Mouse (Mus musculus): ENCODE data around the gene Muc1. TPM values are rescaled to one million over a fixed set of nuclear protein-coding genes. Genes with fewer than 3 reads are reported as not detected.
A peak's percentile ranks its signal among the peaks of the same experiment; 100 is the strongest.

Gene Muc1
- polyA plus RNA-seq, 1 experiment from 2014 or later, result 3.1 TPM

- Histone ChIP-seq H3K4me2 (peak overlapping the region; percentile 77), H3K9me3 (replicated peaks) (no peaks in the 10 kb centered on the region), H3K36me3 (ENCODE audit: poor library complexity, severe bottlenecking) (peaks cover 27% of the 10 kb centered on the region), H3K4me1 (peaks cover 68% of the 10 kb centered on the region), H3K4me3 (peak overlapping the region; percentile 70), H3K27me3 (no peaks in the 10 kb centered on the region), H3K9ac (peak overlapping the region; percentile 87), H3K27ac (peak overlapping the region; percentile 95)
- ATAC-seq, result peak; percentile 89
- WGBS, result under 1% methylated on average over 41 of the region's 41 CpGs
Observed at GRCm38 (mm10) chr3:89227307-89228179, 1.3 kb upstream of the Muc1 start.

- H3K9ac ChIP-seq, result peak overlapping the region; percentile 87
- no peaks in the 10 kb centered on the region for H3K9me3 ChIP-seq (replicated peaks)
- under 1% methylated on average over 20 of the region's 20 CpGs for whole genome bisulfite sequencing
- H3K4me1 ChIP-seq, result peaks cover 62% of the 10 kb centered on the region
- H3K36me3 ChIP-seq (ENCODE audit: poor library complexity, severe bottlenecking), result peaks cover 24% of the 10 kb centered on the region
- peak overlapping the region; percentile 77 for H3K4me2 ChIP-seq
- ATAC-seq, result peak; percentile 33
- H3K27ac ChIP-seq, result peak overlapping the region; percentile 95
- no peaks in the 10 kb centered on the region for H3K27me3 ChIP-seq
- H3K4me3 ChIP-seq, result peak overlapping the region; percentile 70
Observed at GRCm38 (mm10) chr3:89228180-89228549, 692 bp upstream of the Muc1 start.

DNA sequence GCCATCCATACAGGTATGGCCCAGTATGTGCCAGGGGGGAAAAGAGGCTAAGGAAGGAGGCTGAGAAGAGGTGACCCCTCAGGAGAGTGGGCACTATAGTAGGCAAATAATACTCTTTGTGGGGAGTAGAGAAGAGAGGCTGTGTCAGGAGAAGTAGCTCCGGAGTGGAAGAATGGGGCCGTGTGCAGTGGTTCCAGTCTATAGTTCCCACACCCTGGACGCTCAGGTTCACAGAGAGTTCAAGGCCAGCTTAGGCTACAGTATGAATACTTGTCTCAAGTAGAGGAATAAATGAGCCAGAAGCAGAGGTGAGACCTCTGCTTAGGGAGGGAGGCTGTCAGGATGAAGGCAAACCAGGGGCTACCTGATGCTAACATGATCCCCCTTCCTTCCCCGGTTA, 419 bp downstream of the Muc1 start:
- Histone ChIP-seq H3K27ac (no peak overlapping the region), H3K4me1 (peaks cover 51% of the 10 kb centered on the region), H3K36me3 (ENCODE audit: poor library complexity, severe bottlenecking) (peaks cover 24% of the 10 kb centered on the region), H3K9me3 (replicated peaks) (no peaks in the 10 kb centered on the region), H3K4me2 (no peak overlapping the region), H3K27me3 (no peaks in the 10 kb centered on the region), H3K9ac (no peak overlapping the region), H3K4me3 (0 out of 2 replicates have a peak overlapping the region, but pooled peaks have one; percentile 70)
- WGBS, result 43% methylated on average over 4 of the region's 4 CpGs
- ATAC-seq, result no peak

DNA sequence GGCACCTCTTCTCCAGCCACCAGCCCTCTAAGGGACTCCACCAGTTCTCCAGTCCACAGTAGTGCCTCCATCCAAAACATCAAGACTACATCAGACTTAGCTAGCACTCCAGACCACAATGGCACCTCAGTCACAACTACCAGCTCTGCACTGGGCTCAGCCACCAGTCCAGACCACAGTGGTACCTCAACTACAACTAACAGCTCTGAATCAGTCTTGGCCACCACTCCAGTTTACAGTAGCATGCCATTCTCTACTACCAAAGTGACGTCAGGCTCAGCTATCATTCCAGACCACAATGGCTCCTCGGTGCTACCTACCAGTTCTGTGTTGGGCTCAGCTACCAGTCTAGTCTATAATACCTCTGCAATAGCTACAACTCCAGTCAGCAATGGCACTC, 1.7 kb downstream of the Muc1 start:
- H3K27ac ChIP-seq, result no peak overlapping the region
- H3K4me1 ChIP-seq, result peaks cover 38% of the 10 kb centered on the region
- H3K36me3 ChIP-seq (ENCODE audit: poor library complexity, severe bottlenecking), result peaks cover 27% of the 10 kb centered on the region
- no peaks in the 10 kb centered on the region for H3K9me3 ChIP-seq (replicated peaks)
- no peak for ATAC-seq
- H3K4me2 ChIP-seq, result no peak overlapping the region
- H3K27me3 ChIP-seq, result no peaks in the 10 kb centered on the region
- no peak overlapping the region for H3K4me3 ChIP-seq
- 86% methylated on average over 2 of the region's 2 CpGs for WGBS
- no peak overlapping the region for H3K9ac ChIP-seq

DNA sequence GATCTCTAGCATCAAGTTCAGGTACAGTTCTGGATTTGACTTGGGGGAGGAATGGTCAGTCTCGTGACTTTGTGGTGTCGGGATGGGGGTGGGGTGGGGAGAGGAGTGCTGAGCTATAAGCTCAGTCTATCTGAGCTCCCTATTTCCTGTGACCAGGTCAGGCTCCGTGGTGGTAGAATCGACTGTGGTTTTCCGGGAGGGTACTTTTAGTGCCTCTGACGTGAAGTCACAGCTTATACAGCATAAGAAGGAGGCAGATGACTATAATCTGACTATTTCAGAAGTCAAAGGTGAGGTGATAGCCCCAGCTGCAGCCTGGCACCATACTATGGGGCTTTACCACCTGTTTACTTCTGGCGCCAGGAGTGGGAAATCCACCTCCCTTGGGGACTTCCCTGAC, 2.5 kb downstream of the Muc1 start:
- H3K27ac ChIP-seq, result no peak overlapping the region
- 79% methylated on average over 7 of the region's 7 CpGs for WGBS
- H3K27me3 ChIP-seq, result no peaks in the 10 kb centered on the region
- H3K9me3 ChIP-seq (replicated peaks), result no peaks in the 10 kb centered on the region
- H3K36me3 ChIP-seq (ENCODE audit: poor library complexity, severe bottlenecking), result peaks cover 35% of the 10 kb centered on the region
- no peak overlapping the region for H3K4me3 ChIP-seq
- H3K4me1 ChIP-seq, result peaks cover 30% of the 10 kb centered on the region
- H3K4me2 ChIP-seq, result no peak overlapping the region
- no peak overlapping the region for H3K9ac ChIP-seq
- ATAC-seq, result no peak

DNA sequence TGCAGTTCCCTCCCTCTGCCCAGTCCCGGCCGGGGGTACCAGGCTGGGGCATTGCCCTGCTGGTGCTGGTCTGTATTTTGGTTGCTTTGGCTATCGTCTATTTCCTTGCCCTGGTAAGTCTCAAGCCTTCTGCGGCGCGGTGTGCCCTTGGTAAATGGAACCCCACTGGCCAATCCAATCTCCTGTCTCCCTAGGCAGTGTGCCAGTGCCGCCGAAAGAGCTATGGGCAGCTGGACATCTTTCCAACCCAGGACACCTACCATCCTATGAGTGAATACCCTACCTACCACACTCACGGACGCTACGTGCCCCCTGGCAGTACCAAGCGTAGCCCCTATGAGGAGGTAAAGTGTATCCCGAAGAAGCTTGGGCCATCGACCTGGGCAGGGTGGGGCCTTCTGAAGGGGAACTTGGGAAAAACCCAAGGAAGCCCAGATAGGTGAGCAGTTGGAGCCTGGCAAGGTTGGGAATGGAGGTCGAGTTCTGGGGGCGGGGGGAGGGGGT, 3.0 kb downstream of the Muc1 start:
- no peak overlapping the region for H3K27ac ChIP-seq
- no peak for ATAC-seq
- H3K4me1 ChIP-seq, result peaks cover 25% of the 10 kb centered on the region
- no peak overlapping the region for H3K9ac ChIP-seq
- 79% methylated on average over 16 of the region's 16 CpGs for WGBS
- H3K36me3 ChIP-seq (ENCODE audit: poor library complexity, severe bottlenecking), result peaks cover 40% of the 10 kb centered on the region
- no peaks in the 10 kb centered on the region for H3K9me3 ChIP-seq (replicated peaks)
- no peak overlapping the region for H3K4me2 ChIP-seq
- no peaks in the 10 kb centered on the region for H3K27me3 ChIP-seq
- H3K4me3 ChIP-seq, result no peak overlapping the region

GRCm38 (mm10) chr3:89232614-89233013, 3.8 kb downstream of the Muc1 start:
- H3K4me2 ChIP-seq, result no peak overlapping the region
- no peak for ATAC-seq
- H3K27me3 ChIP-seq, result no peaks in the 10 kb centered on the region
- no peak overlapping the region for H3K27ac ChIP-seq
- no peak overlapping the region for H3K9ac ChIP-seq
- peaks cover 21% of the 10 kb centered on the region for H3K4me1 ChIP-seq
- H3K36me3 ChIP-seq (ENCODE audit: poor library complexity, severe bottlenecking), result peaks cover 48% of the 10 kb centered on the region
- 70% methylated on average over 6 of the region's 6 CpGs for WGBS
- H3K9me3 ChIP-seq (replicated peaks), result no peaks in the 10 kb centered on the region
- H3K4me3 ChIP-seq, result no peak overlapping the region

- peaks cover 12% of the 10 kb centered on the region for H3K4me1 ChIP-seq
- H3K27ac ChIP-seq, result no peak overlapping the region
- peaks cover 58% of the 10 kb centered on the region for H3K36me3 ChIP-seq (ENCODE audit: poor library complexity, severe bottlenecking)
- no peak overlapping the region for H3K4me3 ChIP-seq
- 88% methylated on average over 14 of the region's 14 CpGs for WGBS
- no peaks in the 10 kb centered on the region for H3K9me3 ChIP-seq (replicated peaks)
- H3K4me2 ChIP-seq, result no peak overlapping the region
- ATAC-seq, result no peak
- H3K27me3 ChIP-seq, result no peaks in the 10 kb centered on the region
- H3K9ac ChIP-seq, result no peak overlapping the region
Observed at GRCm38 (mm10) chr3:89233562-89234110, 4.8 kb downstream of the Muc1 start.

- WGBS, result 92% methylated on average over 10 of the region's 10 CpGs
- Histone ChIP-seq H3K4me1 (0 out of 2 replicates have a peak, but pooled peaks cover 4% of the 10 kb centered on the region), H3K36me3 (ENCODE audit: poor library complexity, severe bottlenecking) (peaks cover 86% of the 10 kb centered on the region), H3K4me2 (no peak overlapping the region), H3K4me3 (no peak overlapping the region), H3K9ac (no peak overlapping the region), H3K27ac (no peak overlapping the region), H3K27me3 (no peaks in the 10 kb centered on the region), H3K9me3 (replicated peaks) (no peaks in the 10 kb centered on the region)
- ATAC-seq, result no peak
Observed at GRCm38 (mm10) chr3:89236516-89236915, 7.7 kb downstream of the Muc1 start.

- no peak overlapping the region for H3K9ac ChIP-seq
- no peaks in the 10 kb centered on the region for H3K9me3 ChIP-seq (replicated peaks)
- WGBS, result 93% methylated on average over 21 of the region's 21 CpGs
- H3K4me1 ChIP-seq, result peaks cover 9% of the 10 kb centered on the region
- no peaks in the 10 kb centered on the region for H3K27me3 ChIP-seq
- H3K36me3 ChIP-seq (ENCODE audit: poor library complexity, severe bottlenecking), result peaks cover 96% of the 10 kb centered on the region
- no peak for ATAC-seq
- no peak overlapping the region for H3K4me2 ChIP-seq
- no peak overlapping the region for H3K27ac ChIP-seq
- H3K4me3 ChIP-seq, result no peak overlapping the region
Observed at GRCm38 (mm10) chr3:89237682-89238081, 8.8 kb downstream of the Muc1 start.

DNA sequence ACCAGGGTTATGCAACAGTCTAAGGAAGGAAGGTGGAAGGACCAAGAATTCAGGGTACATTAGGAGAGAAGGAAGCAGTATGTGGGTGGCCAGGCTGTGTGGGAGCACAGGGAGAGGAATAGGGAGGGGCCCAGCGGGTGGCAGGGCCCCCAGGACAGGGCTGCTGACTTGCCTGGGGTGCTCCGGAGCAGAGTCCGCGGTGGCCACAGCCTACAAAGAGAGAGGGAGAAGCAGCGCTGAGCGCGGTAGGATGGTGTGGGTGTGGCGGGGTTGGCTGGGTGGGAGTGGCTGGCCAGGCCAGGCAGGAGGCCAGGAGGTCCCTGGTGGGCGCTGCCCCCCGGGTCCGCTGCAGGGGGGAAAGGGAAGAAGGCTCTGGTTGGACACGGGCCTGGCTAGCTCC, 9.6 kb downstream of the Muc1 start:
- WGBS, result 85% methylated on average over 11 of the region's 12 CpGs
- H3K4me2 ChIP-seq, result no peak overlapping the region
- H3K9me3 ChIP-seq (replicated peaks), result no peaks in the 10 kb centered on the region
- H3K27ac ChIP-seq, result no peak overlapping the region
- H3K36me3 ChIP-seq (ENCODE audit: poor library complexity, severe bottlenecking), result peaks cover 91% of the 10 kb centered on the region
- ATAC-seq, result no peak
- H3K27me3 ChIP-seq, result no peaks in the 10 kb centered on the region
- no peak overlapping the region for H3K9ac ChIP-seq
- peaks cover 17% of the 10 kb centered on the region for H3K4me1 ChIP-seq
- H3K4me3 ChIP-seq, result no peak overlapping the region

DNA sequence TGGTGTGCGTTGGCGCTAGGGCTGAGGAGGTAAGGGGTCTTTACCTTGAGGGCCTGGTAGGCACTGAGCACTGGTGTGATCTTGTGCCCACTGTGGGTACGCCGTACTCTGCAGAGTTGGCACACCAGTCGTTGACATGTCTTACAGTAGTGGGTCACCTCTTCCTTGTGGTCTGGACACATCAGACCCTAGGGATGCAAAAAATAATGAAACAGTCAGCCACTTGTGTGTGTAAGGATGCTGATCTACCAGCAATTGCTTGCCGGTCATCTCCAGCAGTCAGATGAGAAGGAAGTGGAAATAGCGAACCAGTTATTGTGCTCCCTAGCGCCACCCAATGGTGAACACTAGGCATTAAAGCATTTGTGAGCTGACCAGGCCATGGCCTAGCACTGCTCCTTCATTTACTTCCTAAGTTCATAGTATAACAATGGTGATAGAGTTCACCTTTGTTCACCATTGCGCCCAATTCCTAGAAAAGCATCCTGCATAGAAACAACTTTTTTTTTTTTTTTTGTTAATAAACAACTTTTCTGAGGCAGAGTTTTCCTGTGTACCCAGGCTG, 13.6 kb downstream of the Muc1 start:
- WGBS, result 72% methylated on average over 9 of the region's 9 CpGs
- ATAC-seq, result no peak
- H3K4me3 ChIP-seq, result no peak overlapping the region
- H3K4me1 ChIP-seq, result peaks cover 46% of the 10 kb centered on the region
- no peak overlapping the region for H3K4me2 ChIP-seq
- H3K36me3 ChIP-seq (ENCODE audit: poor library complexity, severe bottlenecking), result peaks cover 53% of the 10 kb centered on the region
- H3K27ac ChIP-seq, result no peak overlapping the region
- no peaks in the 10 kb centered on the region for H3K27me3 ChIP-seq
- H3K9ac ChIP-seq, result 0 out of 2 replicates have a peak overlapping the region, but pooled peaks have one; percentile 21
- no peaks in the 10 kb centered on the region for H3K9me3 ChIP-seq (replicated peaks)
